Mouse (Mus musculus) ES-E14 (cell line): ENCODE results near the gene Rab40c.

ENCODE experiments used
- ZC3H11A ChIP-seq: IDR thresholded peaks from 2 replicates; pipeline ENCODE4 v1.6.1; 2012; ENCODE audit warnings: low read depth, mild to moderate bottlenecking, inconsistent platforms, low read length, borderline replicate concordance
- ZNF384 ChIP-seq: IDR thresholded peaks from 2 replicates; pipeline ENCODE4 v1.6.1; 2012; ENCODE audit warnings: low read depth, low read length, inconsistent platforms

DNA sequence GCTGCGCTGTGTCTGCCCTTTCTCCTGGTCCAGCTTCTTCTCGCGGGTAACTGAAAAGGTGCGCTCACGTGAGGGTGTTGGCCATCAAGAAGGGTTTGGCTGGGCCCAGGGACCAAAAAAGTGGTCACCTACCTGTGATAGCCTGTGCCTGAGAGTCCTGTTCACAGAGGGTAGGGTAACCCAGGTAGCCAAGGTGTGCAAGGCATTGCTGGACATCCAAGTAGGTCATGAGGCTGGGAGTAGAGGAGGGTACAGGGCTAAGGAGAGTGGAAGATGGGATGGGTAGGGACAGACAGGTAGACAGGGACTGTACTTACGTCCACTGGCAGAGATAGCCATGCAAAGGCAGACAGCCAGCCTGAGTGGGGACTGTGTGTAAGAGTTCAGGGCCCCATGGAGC, 79.0 kb downstream of the Rab40c start:
- TF ChIP-seq ZC3H11A: no peak
- no peak for TF ChIP-seq ZNF384
